Mouse (Mus musculus) testis, adult 2 months (tissue): ENCODE results near the gene Tbc1d1. TPM values are rescaled to one million over a fixed set of nuclear protein-coding genes. Genes with fewer than 3 reads are reported as not detected.

ENCODE experiments used
- H3K27ac ChIP-seq: fragments of 200-500 bp; 2 replicates; pipeline ENCODE4 v1.5.1; 2012; ENCODE audit warnings: low read depth, low read length; ENCODE audit not compliant: control insufficient read depth, insufficient read depth
- H3K27me3 ChIP-seq: fragments of 200-500 bp; 2 replicates; pipeline ENCODE4 v1.6.1; 2012; ENCODE audit warnings: mild to moderate bottlenecking, low read length, moderate library complexity; ENCODE audit not compliant: control insufficient read depth, insufficient read depth
- H3K36me3 ChIP-seq: fragments of 200-500 bp; 2 replicates; pipeline ENCODE4 v1.6.1; 2012; ENCODE audit warnings: mild to moderate bottlenecking, low read length; ENCODE audit not compliant: control insufficient read depth, insufficient read depth
- H3K4me1 ChIP-seq: fragments of 200-500 bp; 2 replicates; pipeline ENCODE4 v1.6.1; 2012; ENCODE audit warnings: low read length; ENCODE audit not compliant: control insufficient read depth, insufficient read depth
- H3K4me3 ChIP-seq: fragments of 200-500 bp; 2 replicates; pipeline ENCODE4 v1.5.1; 2012; ENCODE audit warnings: low read depth, mild to moderate bottlenecking, low read length, moderate library complexity, mixed read lengths; ENCODE audit not compliant: control insufficient read depth
- CTCF ChIP-seq: fragments of 200-500 bp; IDR thresholded peaks from 2 replicates; pipeline ENCODE4 v1.5.1; 2012; ENCODE audit warnings: low read depth, mild to moderate bottlenecking, inconsistent platforms, low read length, moderate library complexity; ENCODE audit not compliant: control insufficient read depth, insufficient read depth, insufficient replicate concordance
- POLR2A ChIP-seq: fragments of 200-500 bp; IDR thresholded peaks from 2 replicates; pipeline ENCODE4 v1.6.1; 2012; ENCODE audit warnings: low read depth, mild to moderate bottlenecking, inconsistent platforms, low read length, moderate library complexity; ENCODE audit not compliant: control insufficient read depth
- polyA plus RNA-seq: library from polyadenylated mRNA; depleted of rRNA; stranded (reverse); fragments of >200 nt; gene quantifications from 2 replicates; pipeline ENCODE4 v1.2.3, GENCODE M21; 2012

Gene Tbc1d1
- polyA plus RNA-seq, 1 experiment = 37.8 TPM

DNA sequence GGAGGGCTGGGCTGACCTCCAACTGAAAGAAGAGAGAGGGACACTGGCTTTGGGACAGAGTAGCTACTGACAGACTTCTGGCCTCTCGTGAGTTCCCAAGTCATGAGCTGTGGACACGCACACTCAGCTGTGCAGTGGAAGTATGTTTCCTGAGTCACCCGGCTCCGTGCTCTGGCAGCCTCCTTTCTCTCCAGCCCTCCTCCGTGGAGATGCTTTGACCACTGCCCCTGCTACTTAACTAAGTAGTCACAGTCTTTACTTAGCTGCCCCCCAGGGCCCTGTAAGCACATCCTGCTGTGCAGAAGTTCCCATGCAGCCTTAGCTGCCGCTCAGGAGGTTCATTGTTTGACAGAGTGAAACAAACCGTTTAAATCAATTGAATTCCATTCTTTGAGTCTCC lies 113.6 kb downstream of the Tbc1d1 start:
- TF ChIP-seq POLR2A (no peak), CTCF (no peak)
- Histone ChIP-seq H3K36me3 (peaks cover 2% of the 10 kb centered on the region), H3K27ac (no peak overlapping the region), H3K27me3 (no peaks in the 10 kb centered on the region), H3K4me1 (no peaks in the 10 kb centered on the region), H3K4me3 (no peak overlapping the region)

DNA sequence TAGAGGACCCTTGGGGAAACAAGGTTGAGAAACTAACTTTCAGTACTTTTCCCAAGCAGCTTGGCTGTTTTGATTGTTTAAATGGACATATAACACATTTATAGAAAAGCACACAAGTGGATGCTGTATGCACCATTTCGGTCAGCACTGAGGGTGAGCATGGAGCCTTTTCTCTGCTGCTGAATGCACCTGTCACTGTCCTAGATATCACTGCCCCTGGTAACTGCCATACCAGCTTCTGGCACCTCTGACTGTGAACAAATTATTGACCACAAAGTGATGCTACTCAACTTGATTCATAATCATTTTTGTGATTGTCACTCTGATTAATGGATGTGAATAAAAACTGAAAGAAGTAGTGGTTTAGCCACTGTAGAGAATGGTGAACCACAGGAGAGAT lies 117.4 kb downstream of the Tbc1d1 start:
- Histone ChIP-seq H3K4me1 (no peaks in the 10 kb centered on the region), H3K27me3 (no peaks in the 10 kb centered on the region), H3K36me3 (peaks cover 3% of the 10 kb centered on the region), H3K4me3 (no peak overlapping the region), H3K27ac (no peak overlapping the region)
- TF ChIP-seq POLR2A = no peak
- TF ChIP-seq CTCF = no peak

DNA sequence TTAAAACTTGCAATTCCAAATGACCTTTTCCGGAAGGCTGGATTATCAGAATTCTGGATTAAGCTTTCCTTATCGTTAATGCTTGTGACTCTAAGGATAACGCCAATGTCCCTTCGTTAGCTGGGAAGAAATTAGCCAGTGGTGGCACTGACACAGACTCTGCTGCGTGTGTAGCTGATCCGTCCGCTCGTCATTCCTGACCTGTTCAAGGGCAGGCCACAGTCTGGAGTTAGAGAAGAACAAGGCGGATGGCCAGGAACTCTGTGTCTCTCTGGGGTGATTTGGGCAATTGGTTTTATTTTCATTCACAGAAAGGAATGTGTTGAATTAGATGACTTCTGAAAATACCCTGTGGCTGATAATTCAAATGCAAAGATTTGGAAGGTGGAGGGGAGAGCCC lies 118.2 kb downstream of the Tbc1d1 start:
- H3K36me3 ChIP-seq = peaks cover 6% of the 10 kb centered on the region
- H3K27me3 ChIP-seq = no peaks in the 10 kb centered on the region
- H3K4me3 ChIP-seq = no peak overlapping the region
- TF ChIP-seq CTCF (no peak), POLR2A (no peak)
- no peak overlapping the region for H3K27ac ChIP-seq
- H3K4me1 ChIP-seq = no peaks in the 10 kb centered on the region

DNA sequence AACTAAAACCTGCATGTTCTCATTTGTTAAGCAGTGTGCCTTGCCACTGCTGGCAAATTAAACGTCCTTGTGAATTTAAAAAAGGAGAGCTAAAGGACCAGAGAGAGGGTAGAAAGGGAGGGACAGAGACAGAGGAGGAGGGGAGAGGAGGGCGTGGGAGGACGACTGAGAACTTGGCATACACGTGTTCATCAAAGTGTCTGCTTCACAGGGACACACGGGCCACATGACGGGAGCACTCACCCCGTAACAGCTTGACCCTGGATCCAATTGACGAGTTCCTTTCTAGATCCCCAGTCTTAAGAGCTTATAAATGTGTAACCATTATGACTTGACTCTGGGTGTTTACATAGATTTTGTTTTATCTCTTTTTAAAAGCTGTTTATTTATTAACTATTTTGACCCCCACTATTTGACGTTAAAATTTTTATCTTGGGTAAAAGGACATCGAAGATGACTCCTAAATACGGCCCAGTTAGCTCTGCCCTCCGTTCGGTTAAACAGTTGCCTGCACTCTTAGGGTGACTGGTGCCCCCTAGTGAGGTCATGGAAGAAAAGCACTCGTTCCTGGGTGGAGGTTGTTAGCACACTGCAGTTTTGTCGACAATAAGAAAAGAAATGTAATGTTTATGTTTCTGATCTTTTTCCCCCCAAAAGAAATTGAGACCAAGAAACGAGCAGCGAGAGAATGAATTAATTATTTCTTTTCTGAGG lies 118.8 kb downstream of the Tbc1d1 start:
- Histone ChIP-seq H3K36me3 (peaks cover 6% of the 10 kb centered on the region), H3K27ac (no peak overlapping the region)

DNA sequence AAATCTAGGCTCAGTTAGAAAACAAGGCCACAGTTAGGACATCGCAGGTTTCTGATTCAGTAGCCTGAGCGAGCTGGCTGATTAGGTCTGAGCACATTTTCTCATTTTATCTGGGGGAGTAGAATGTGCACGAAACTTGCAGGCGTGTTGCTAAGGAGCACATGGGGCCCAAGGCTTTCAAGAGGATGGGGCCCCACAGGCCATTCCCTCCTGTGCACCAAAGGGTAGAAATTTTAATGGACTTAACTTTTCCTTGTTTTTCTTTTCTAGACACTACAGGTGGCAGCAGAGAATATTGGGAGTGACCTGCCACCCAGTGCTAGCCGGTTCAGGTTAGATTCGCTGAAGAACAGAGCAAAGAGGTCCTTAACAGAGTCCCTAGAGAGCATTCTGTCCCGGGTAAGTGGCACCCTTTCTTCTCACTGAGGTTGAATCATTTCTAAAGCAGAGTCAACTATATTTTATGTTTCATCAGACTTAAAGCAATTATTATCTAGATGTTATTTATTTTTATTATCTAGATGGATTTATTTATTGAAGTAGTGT lies 121.6 kb downstream of the Tbc1d1 start:
- Histone ChIP-seq H3K27ac (no peak overlapping the region), H3K4me3 (no peak overlapping the region), H3K4me1 (no peaks in the 10 kb centered on the region), H3K36me3 (peaks cover 4% of the 10 kb centered on the region), H3K27me3 (no peaks in the 10 kb centered on the region)
- TF ChIP-seq CTCF (no peak), POLR2A (no peak)

More for the DNA sequence above, 118.8 kb downstream of the Tbc1d1 start:
- Histone ChIP-seq H3K4me1 (no peaks in the 10 kb centered on the region), H3K4me3 (no peak overlapping the region), H3K27me3 (no peaks in the 10 kb centered on the region)
- TF ChIP-seq CTCF (peak; percentile 34; the same call in 1 of the 2 replicates), POLR2A (no peak)

DNA sequence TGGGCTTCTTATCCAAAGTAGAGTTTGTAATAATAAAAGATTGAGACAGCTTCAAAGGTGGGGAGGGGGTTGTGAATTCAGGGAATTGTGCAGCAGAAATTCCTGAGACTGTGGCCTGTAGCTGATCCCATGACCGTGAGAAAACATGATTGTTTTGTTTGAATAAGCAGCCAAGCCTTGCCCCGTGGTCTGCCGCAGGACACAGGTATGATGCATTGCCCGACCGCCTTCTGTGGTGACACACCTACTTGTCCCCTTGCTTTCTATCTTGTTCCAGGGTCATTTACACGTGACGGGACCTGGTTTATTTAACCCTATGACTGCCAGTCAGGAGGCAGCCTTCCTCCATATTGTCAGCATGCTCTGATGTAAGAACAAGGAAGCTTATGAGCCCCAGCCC lies 123.6 kb downstream of the Tbc1d1 start:
- no peak for TF ChIP-seq CTCF
- no peak for TF ChIP-seq POLR2A
- Histone ChIP-seq H3K27ac (no peak overlapping the region), H3K36me3 (peaks cover 6% of the 10 kb centered on the region), H3K27me3 (no peaks in the 10 kb centered on the region), H3K4me3 (no peak overlapping the region), H3K4me1 (no peaks in the 10 kb centered on the region)

DNA sequence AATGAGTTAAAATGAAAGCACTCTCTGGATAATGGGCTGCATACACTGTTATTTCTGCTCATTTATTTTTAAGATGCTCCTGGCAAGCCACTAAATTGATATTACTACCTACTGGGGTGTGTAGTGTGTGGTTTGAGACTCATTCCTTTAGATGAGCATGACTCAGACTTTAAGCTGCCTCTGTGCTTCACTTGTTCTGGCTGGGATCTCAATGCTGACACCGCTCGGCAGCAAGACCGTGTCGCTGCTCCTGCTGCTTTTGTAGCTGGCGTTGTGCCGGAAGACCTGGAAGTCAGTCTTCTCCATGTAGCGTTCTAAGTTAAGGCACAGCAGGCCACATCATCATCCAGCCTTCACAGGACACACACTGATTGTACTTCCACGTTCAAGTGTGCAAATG lies 124.1 kb downstream of the Tbc1d1 start:
- Histone ChIP-seq H3K27me3 (no peaks in the 10 kb centered on the region), H3K4me3 (no peak overlapping the region), H3K4me1 (no peaks in the 10 kb centered on the region), H3K36me3 (peaks cover 6% of the 10 kb centered on the region), H3K27ac (no peak overlapping the region)
- TF ChIP-seq CTCF (no peak), POLR2A (no peak)
